Mouse (Mus musculus) stomach, postnatal 0 days (tissue): ENCODE measurements around the gene Cog4. TPM values are rescaled to one million over a fixed set of nuclear protein-coding genes. Genes with fewer than 3 reads are reported as not detected.

ENCODE experiments used
- ATAC-seq: fragments of 200-750 bp; cut with Nextera tagmentation; 2 replicates; pipeline ENCODE4 v1.8.0; 2017; ENCODE audit not compliant: low FRiP score, low TSS enrichment
- DNase-seq: peaks from one replicate; pipeline ENCODE4 v3.0.0-alpha.2; 2016; ENCODE audit warnings: low spot score
- H3K27ac ChIP-seq: fragments of 300-500 bp; sonication (generic); replicated peaks from 2 replicates; pipeline ENCODE4 v1.5.1; 2014; ENCODE audit warnings: mild to moderate bottlenecking, control low read depth
- H3K27me3 ChIP-seq: fragments of 300-500 bp; sonication (generic); 2 replicates; pipeline ENCODE4 v1.6.1; 2014; ENCODE audit warnings: low read length; ENCODE audit not compliant: control insufficient read depth, insufficient read depth
- H3K36me3 ChIP-seq: fragments of 300-500 bp; sonication (generic); 2 replicates; pipeline ENCODE4 v1.6.1; 2014; ENCODE audit warnings: low read length, mixed read lengths; ENCODE audit not compliant: control insufficient read depth, insufficient read depth
- H3K4me1 ChIP-seq: fragments of 300-500 bp; sonication (generic); replicated peaks from 2 replicates; pipeline ENCODE4 v1.6.1; 2014; ENCODE audit warnings: antibody characterized with exemption; ENCODE audit not compliant: control insufficient read depth, insufficient read depth
- H3K4me2 ChIP-seq: fragments of 300-500 bp; sonication (generic); replicated peaks from 2 replicates; pipeline ENCODE4 v1.6.1; 2014; ENCODE audit warnings: low read depth, mild to moderate bottlenecking, control low read depth, moderate library complexity
- H3K4me3 ChIP-seq: fragments of 300-500 bp; sonication (generic); 2 replicates; pipeline ENCODE4 v1.5.1; 2014; ENCODE audit warnings: low read depth, low read length, control low read depth
- H3K9ac ChIP-seq: fragments of 300-500 bp; sonication (generic); 2 replicates; pipeline ENCODE4 v1.6.1; 2014; ENCODE audit warnings: mild to moderate bottlenecking, low read length, control low read depth, mixed read lengths
- H3K9me3 ChIP-seq: fragments of 300-500 bp; sonication (generic); 2 replicates; pipeline ENCODE4 v1.6.1; 2016; ENCODE audit warnings: low read length; ENCODE audit not compliant: control insufficient read depth
- CTCF ChIP-seq: IDR thresholded peaks from 2 replicates; pipeline ENCODE4 v1.5.1; 2016; ENCODE audit warnings: antibody characterized with exemption, low read depth, mild to moderate bottlenecking, moderate library complexity
- EP300 ChIP-seq: optimal IDR thresholded peaks from 2 replicates; pipeline ENCODE3; 2016; ENCODE audit warnings: antibody characterized with exemption
- WGBS: fragments of 180-500 bp; shearing (Covaris S2); extraction: QIAGEN DNeasy Blood & Tissue Kit; methylation state at CpG from one replicate; pipeline ENCODE4 v1.1.7; 2014; 5-methylcytosine and 5-hydroxymethylcytosine counted together
- polyA plus RNA-seq: library from polyadenylated mRNA; unstranded; fragments of >200 nt; fragmentation: Nextera tagmentation; extraction: Ambion mirVana; gene quantifications from 2 replicates; pipeline ENCODE4 v1.2.1, GENCODE M21; 2015

The Cog4 gene
- polyA plus RNA-seq, 1 experiment from 2014 or later, result 34.1 TPM

- TF ChIP-seq CTCF (no peak), EP300 (no peak)
- no peak for DNase-seq
- Histone ChIP-seq H3K4me1 (no peaks in the 10 kb centered on the region), H3K9me3 (no peaks in the 10 kb centered on the region), H3K36me3 (peaks cover 12% of the 10 kb centered on the region; the same call in 1 of the 2 replicates), H3K27me3 (no peaks in the 10 kb centered on the region), H3K4me2 (no peak overlapping the region), H3K4me3 (no peak overlapping the region), H3K9ac (no peak overlapping the region), H3K27ac (no peak overlapping the region)
- WGBS, result 69% methylated on average over 12 of the region's 12 CpGs
- ATAC-seq, result peak; percentile 22; the same call in 1 of the 2 replicates
Measured at GRCm38 (mm10) chr8:110889904-110890470, 43.6 kb downstream of the Cog4 start.

- Histone ChIP-seq H3K4me2 (no peak overlapping the region), H3K4me3 (no peak overlapping the region), H3K27me3 (no peaks in the 10 kb centered on the region), H3K4me1 (no peaks in the 10 kb centered on the region), H3K36me3 (peaks cover 12% of the 10 kb centered on the region; the same call in 1 of the 2 replicates), H3K27ac (no peak overlapping the region), H3K9ac (no peak overlapping the region), H3K9me3 (no peaks in the 10 kb centered on the region)
- WGBS, result 87% methylated on average over 7 of the region's 7 CpGs
- ATAC-seq, result no peak
- DNase-seq, result no peak
- no peak for TF ChIP-seq EP300
- no peak for TF ChIP-seq CTCF
Measured at GRCm38 (mm10) chr8:110892040-110892439, 45.6 kb downstream of the Cog4 start.

- no peaks in the 10 kb centered on the region for H3K9me3 ChIP-seq
- TF ChIP-seq CTCF (no peak), EP300 (no peak)
- ATAC-seq (no peak), DNase-seq (no peak)
- no peak overlapping the region for H3K4me3 ChIP-seq
- WGBS, result 94% methylated on average over 2 of the region's 2 CpGs
- peaks cover 12% of the 10 kb centered on the region; the same call in 1 of the 2 replicates for H3K36me3 ChIP-seq
- H3K9ac ChIP-seq, result no peak overlapping the region
- H3K27me3 ChIP-seq, result no peaks in the 10 kb centered on the region
- H3K4me2 ChIP-seq, result no peak overlapping the region
- no peak overlapping the region for H3K27ac ChIP-seq
- no peaks in the 10 kb centered on the region for H3K4me1 ChIP-seq
Measured at GRCm38 (mm10) chr8:110892913-110893312, 46.5 kb downstream of the Cog4 start.

- no peak for ATAC-seq
- Histone ChIP-seq H3K4me2 (no peak overlapping the region), H3K27me3 (no peaks in the 10 kb centered on the region), H3K36me3 (peaks cover 4% of the 10 kb centered on the region; the same call in 1 of the 2 replicates), H3K9ac (no peak overlapping the region), H3K4me1 (no peaks in the 10 kb centered on the region), H3K4me3 (no peak overlapping the region), H3K9me3 (no peaks in the 10 kb centered on the region), H3K27ac (no peak overlapping the region)
- WGBS, result 82% methylated on average over 10 of the region's 10 CpGs
- TF ChIP-seq CTCF (no peak), EP300 (no peak)
- DNase-seq, result no peak
Measured at GRCm38 (mm10) chr8:110894851-110895250, 48.5 kb downstream of the Cog4 start.

GRCm38 (mm10) chr8:110895254-110895653, 48.9 kb downstream of the Cog4 start:
- Histone ChIP-seq H3K36me3 (peaks cover under 1% of the 10 kb centered on the region; the same call in 1 of the 2 replicates), H3K4me2 (no peak overlapping the region), H3K27me3 (no peaks in the 10 kb centered on the region), H3K9ac (no peak overlapping the region), H3K27ac (no peak overlapping the region), H3K4me3 (no peak overlapping the region), H3K9me3 (no peaks in the 10 kb centered on the region), H3K4me1 (no peaks in the 10 kb centered on the region)
- DNase-seq, result no peak
- WGBS, result 74% methylated on average over 9 of the region's 9 CpGs
- ATAC-seq, result no peak
- TF ChIP-seq EP300 (no peak), CTCF (no peak)

- H3K4me2 ChIP-seq, result no peak overlapping the region
- DNase-seq (no peak), ATAC-seq (no peak)
- no peak overlapping the region for H3K27ac ChIP-seq
- no peaks in the 10 kb centered on the region for H3K27me3 ChIP-seq
- WGBS, result 92% methylated on average over 13 of the region's 13 CpGs
- H3K4me1 ChIP-seq, result no peaks in the 10 kb centered on the region
- H3K36me3 ChIP-seq, result no peaks in the 10 kb centered on the region; the same call in 1 of the 2 replicates
- TF ChIP-seq CTCF, result no peak
- H3K9ac ChIP-seq, result no peak overlapping the region
- H3K4me3 ChIP-seq, result no peak overlapping the region
- no peaks in the 10 kb centered on the region for H3K9me3 ChIP-seq
Measured at GRCm38 (mm10) chr8:110895812-110896211, 49.4 kb downstream of the Cog4 start.
